In genomic region chr1:41610783-41611182, GRCm38 (mm10) we compare ENCODE assay signal across 24 mouse cellular contexts.
A peak's percentile ranks its signal among the peaks of the same experiment; 100 is the strongest.
DNase-seq lines count a peak whose midpoint lies in the region; ATAC-seq and TF ChIP-seq lines count a peak whose summit lies in the region.
"Had no signal": no experiment of that assay in that cellular context is flagged by ENCODE, and none has a peak within 500 bp of the region (broad histone marks: within the 10 kb centered on the region; RNA-seq: fewer than 3 reads in every experiment).

No protein-coding gene starts in this region.

- H3K9ac ChIP-seq in hindbrain, embryonic 14.5 days = no peak overlapping the region
- H3K9ac ChIP-seq in hindbrain, embryonic 13.5 days = no peak overlapping the region
- H3K9ac ChIP-seq in hindbrain, postnatal 0 days (replicated peaks; ENCODE audit: low read length) = no peak overlapping the region
- H3K9ac ChIP-seq in limb, embryonic 14.5 days (ENCODE audit: low read depth, low read length, severe bottlenecking) = no peak overlapping the region
- H3K9ac ChIP-seq in neural tube, embryonic 14.5 days (replicated peaks; ENCODE audit: low read depth, low read length) = no peak overlapping the region
- H3K9ac ChIP-seq: embryonic facial prominence, embryonic 13.5 days; forebrain, embryonic 12.5 days; heart, embryonic 15.5 days; liver, embryonic 15.5 days had no signal

- H3K27ac ChIP-seq in hindbrain, embryonic 14.5 days = no peak overlapping the region
- no peak overlapping the region; the same call in 1 of the 2 replicates for H3K27ac ChIP-seq in hindbrain, embryonic 13.5 days
- H3K27ac ChIP-seq in hindbrain, postnatal 0 days = no peak overlapping the region
- H3K27ac ChIP-seq in limb, embryonic 14.5 days (replicated peaks; ENCODE audit: low read depth, low read length) = no peak overlapping the region
- no peak overlapping the region for H3K27ac ChIP-seq in neural tube, embryonic 14.5 days (ENCODE audit: low read depth, low read length)
- H3K27ac ChIP-seq: embryonic facial prominence, embryonic 13.5 days; forebrain, embryonic 12.5 days; gastrocnemius, adult 2 months; heart, embryonic 15.5 days; liver, embryonic 15.5 days had no signal

- no peak; the same call in 1 of the 2 replicates for ATAC-seq in hindbrain, embryonic 14.5 days (ENCODE audit: low FRiP score)
- no peak for ATAC-seq in hindbrain, embryonic 13.5 days (ENCODE audit: low FRiP score)
- 0 out of 2 replicates have a peak, but pooled peaks have one; percentile 15 for ATAC-seq in hindbrain, postnatal 0 days
- ATAC-seq in limb, embryonic 14.5 days (ENCODE audit: low FRiP score, low read depth) = no peak
- peak; percentile 78 for ATAC-seq in neural tube, embryonic 14.5 days (ENCODE audit: low read depth)
- ATAC-seq: CD4-positive, CD25-positive, alpha-beta regulatory T cell, adult 4 months had no signal

- no peaks in the 10 kb centered on the region for H3K27me3 ChIP-seq in hindbrain, embryonic 14.5 days (ENCODE audit: control insufficient read depth, insufficient read depth, low read length)
- no peaks in the 10 kb centered on the region for H3K27me3 ChIP-seq in hindbrain, embryonic 13.5 days
- H3K27me3 ChIP-seq in hindbrain, postnatal 0 days (ENCODE audit: insufficient read depth, low read length) = no peaks in the 10 kb centered on the region
- H3K27me3 ChIP-seq in limb, embryonic 14.5 days (ENCODE audit: control insufficient read depth, insufficient read depth, low read length) = no peaks in the 10 kb centered on the region
- no peaks in the 10 kb centered on the region for H3K27me3 ChIP-seq in neural tube, embryonic 14.5 days (ENCODE audit: control insufficient read depth, insufficient read depth, low read length)
- H3K27me3 ChIP-seq: embryonic facial prominence, embryonic 13.5 days; forebrain, embryonic 12.5 days; heart, embryonic 15.5 days; liver, embryonic 15.5 days had no signal

- TF ChIP-seq CTCF in hindbrain, postnatal 0 days (IDR thresholded peaks at IDR 0.05; ENCODE audit: low read depth) = no peak

- TF ChIP-seq POLR2A in limb, embryonic 14.5 days (IDR thresholded peaks at IDR 0.05; ENCODE audit: borderline replicate concordance, extremely low read depth, insufficient read depth, insufficient read length) = no peak

- H3K4me2 ChIP-seq in hindbrain, embryonic 14.5 days (replicated peaks) = peak overlapping the region; percentile 10; the same call in 1 of the 2 replicates
- H3K4me2 ChIP-seq in hindbrain, embryonic 13.5 days = no peak overlapping the region
- 0 out of 2 replicates have a peak overlapping the region, but pooled peaks have one; percentile 5 for H3K4me2 ChIP-seq in hindbrain, postnatal 0 days (ENCODE audit: low read depth, low read length)
- peak overlapping the region; percentile 25; the same call in 1 of the 2 replicates for H3K4me2 ChIP-seq in limb, embryonic 14.5 days (replicated peaks; ENCODE audit: low read depth, low read length, severe bottlenecking)
- H3K4me2 ChIP-seq in neural tube, embryonic 14.5 days (ENCODE audit: low read depth, low read length) = no peak overlapping the region
- H3K4me2 ChIP-seq: embryonic facial prominence, embryonic 13.5 days; forebrain, embryonic 12.5 days; heart, embryonic 15.5 days; liver, embryonic 15.5 days; midbrain, embryonic 11.5 days had no signal

- WGBS in hindbrain, embryonic 14.5 days = 60% methylated on average over 8 of the region's 8 CpGs
- 60% methylated on average over 8 of the region's 8 CpGs for WGBS in hindbrain, embryonic 13.5 days
- WGBS in hindbrain, postnatal 0 days = 55% methylated on average over 8 of the region's 8 CpGs
- WGBS in limb, embryonic 14.5 days = 19% methylated on average over 8 of the region's 8 CpGs
- WGBS in neural tube, embryonic 14.5 days = 34% methylated on average over 8 of the region's 8 CpGs

- DNase-seq in hindbrain, embryonic 14.5 days (ENCODE audit: low spot score) = no peak
- peak; percentile 10 for DNase-seq in hindbrain, postnatal 0 days (ENCODE audit: low spot score)
- DNase-seq in limb, embryonic 14.5 days (ENCODE audit: low spot score) = no peak
- no peak for DNase-seq in thymus, postnatal 25 days
- no peak for DNase-seq in spleen, postnatal 14 days (ENCODE audit: low spot score in 2 of 2)
- DNase-seq in spleen, postnatal 10 days (ENCODE audit: low spot score in 2 of 2) = no peak
- DNase-seq: adrenal gland, postnatal 14 days; cerebellum, adult 9-10 months; gastrocnemius, adult 2 months; heart, postnatal 36 days; kidney, adult 9 months; kidney, postnatal 36 days; layer of hippocampus, postnatal 36 days; liver; lung, postnatal 4 days had no signal

- no peaks in the 10 kb centered on the region for H3K4me1 ChIP-seq in hindbrain, embryonic 14.5 days (replicated peaks; ENCODE audit: control insufficient read depth, insufficient read depth, low read length)
- peaks cover under 1% of the 10 kb centered on the region; the same call in 1 of the 2 replicates for H3K4me1 ChIP-seq in hindbrain, embryonic 13.5 days (replicated peaks)
- H3K4me1 ChIP-seq in hindbrain, postnatal 0 days (ENCODE audit: insufficient read depth, low read length) = no peaks in the 10 kb centered on the region
- H3K4me1 ChIP-seq in limb, embryonic 14.5 days (ENCODE audit: control insufficient read depth, insufficient read depth, low read length) = 0 out of 2 replicates have a peak, but pooled peaks cover under 1% of the 10 kb centered on the region
- peaks cover 5% of the 10 kb centered on the region; the same call in 1 of the 2 replicates for H3K4me1 ChIP-seq in neural tube, embryonic 14.5 days (ENCODE audit: control insufficient read depth, insufficient read depth, low read length)
- H3K4me1 ChIP-seq: heart, embryonic 15.5 days; liver, embryonic 15.5 days had no signal

- H3K36me3 ChIP-seq in hindbrain, embryonic 14.5 days (replicated peaks; ENCODE audit: control insufficient read depth, insufficient read depth) = no peaks in the 10 kb centered on the region
- H3K36me3 ChIP-seq in hindbrain, embryonic 13.5 days = no peaks in the 10 kb centered on the region
- no peaks in the 10 kb centered on the region for H3K36me3 ChIP-seq in hindbrain, postnatal 0 days (ENCODE audit: insufficient read depth, low read length)
- H3K36me3 ChIP-seq in limb, embryonic 14.5 days (ENCODE audit: control insufficient read depth, insufficient read depth, low read length) = no peaks in the 10 kb centered on the region
- no peaks in the 10 kb centered on the region for H3K36me3 ChIP-seq in neural tube, embryonic 14.5 days (ENCODE audit: control insufficient read depth, insufficient read depth, low read length)
- H3K36me3 ChIP-seq: embryonic facial prominence, embryonic 13.5 days; forebrain, embryonic 12.5 days; heart, embryonic 15.5 days; liver, embryonic 15.5 days had no signal

- H3K9me3 ChIP-seq in hindbrain, embryonic 14.5 days (ENCODE audit: control insufficient read depth, low read length) = no peaks in the 10 kb centered on the region
- no peaks in the 10 kb centered on the region for H3K9me3 ChIP-seq in hindbrain, embryonic 13.5 days
- H3K9me3 ChIP-seq in hindbrain, postnatal 0 days (ENCODE audit: low read length) = no peaks in the 10 kb centered on the region
- H3K9me3 ChIP-seq in limb, embryonic 14.5 days (ENCODE audit: control insufficient read depth, low read length) = no peaks in the 10 kb centered on the region
- H3K9me3 ChIP-seq in neural tube, embryonic 14.5 days (ENCODE audit: control insufficient read depth, low read length) = no peaks in the 10 kb centered on the region
- H3K9me3 ChIP-seq: embryonic facial prominence, embryonic 13.5 days; forebrain, embryonic 12.5 days; heart, embryonic 15.5 days; liver, embryonic 15.5 days had no signal

- no peak overlapping the region for H3K4me3 ChIP-seq in hindbrain, embryonic 14.5 days (replicated peaks; ENCODE audit: low read length)
- no peak overlapping the region for H3K4me3 ChIP-seq in hindbrain, embryonic 13.5 days
- no peak overlapping the region for H3K4me3 ChIP-seq in hindbrain, postnatal 0 days (ENCODE audit: low read length)
- H3K4me3 ChIP-seq in limb, embryonic 14.5 days (replicated peaks; ENCODE audit: low read length) = no peak overlapping the region
- H3K4me3 ChIP-seq in neural tube, embryonic 14.5 days (ENCODE audit: low read depth, low read length) = no peak overlapping the region
- H3K4me3 ChIP-seq: embryonic facial prominence, embryonic 13.5 days; erythroblast, embryonic 14.5 days; forebrain, embryonic 12.5 days; gastrocnemius, adult 2 months; heart, embryonic 15.5 days; liver, embryonic 15.5 days had no signal

Comparison
In these comparisons a context has a peak if more than half of its experiments do, and no peak if none do; other contexts are left out.
1. ATAC-seq: peak in hindbrain, postnatal 0 days (single experiment) and neural tube, embryonic 14.5 days (single experiment); none in hindbrain, embryonic 14.5 days (single experiment), hindbrain, embryonic 13.5 days (single experiment) and limb, embryonic 14.5 days (single experiment).
2. H3K4me2 ChIP-seq: peak in hindbrain, embryonic 14.5 days (single experiment), hindbrain, postnatal 0 days (single experiment) and limb, embryonic 14.5 days (single experiment); none in hindbrain, embryonic 13.5 days (single experiment) and neural tube, embryonic 14.5 days (single experiment).